ENCODE assay signal across 9 mouse cellular contexts in genomic region chr9:34029503-34030169, GRCm38 (mm10).
A peak's percentile ranks its signal among the peaks of the same experiment; 100 is the strongest.
DNase-seq lines count a peak whose midpoint lies in the region; ATAC-seq and TF ChIP-seq lines count a peak whose summit lies in the region.
"Had no signal": no experiment of that assay in that cellular context is flagged by ENCODE, and none has a peak within 500 bp of the region (broad histone marks: within the 10 kb centered on the region; RNA-seq: fewer than 3 reads in every experiment).

No protein-coding gene starts in this region.

- no peaks in the 10 kb centered on the region for H3K79me3 ChIP-seq in C2C12 (ENCODE audit: low read depth)

- no peak overlapping the region for H3ac ChIP-seq in C2C12 (ENCODE audit: control insufficient read depth, insufficient read length, low read depth)

- no peaks in the 10 kb centered on the region for H3K79me2 ChIP-seq in C2C12 (ENCODE audit: control insufficient read depth, insufficient read depth)

- H3K9ac ChIP-seq in hindbrain, embryonic 11.5 days (ENCODE audit: low read depth, low read length), result no peak overlapping the region
- H3K9ac ChIP-seq in limb, embryonic 15.5 days, result no peak overlapping the region

- no peaks in the 10 kb centered on the region for H3K4me1 ChIP-seq in hindbrain, embryonic 11.5 days (replicated peaks; ENCODE audit: control insufficient read depth, insufficient read depth, low read length)
- peaks cover 11% of the 10 kb centered on the region; the same call in 1 of the 2 replicates for H3K4me1 ChIP-seq in limb, embryonic 15.5 days

- no peak overlapping the region for H3K27ac ChIP-seq in hindbrain, embryonic 11.5 days (ENCODE audit: low read depth, low read length)
- peak overlapping the region; percentile 28; the same call in 1 of the 2 replicates for H3K27ac ChIP-seq in limb, embryonic 15.5 days

- ATAC-seq in hindbrain, embryonic 11.5 days (ENCODE audit: low FRiP score), result peak; percentile 67
- ATAC-seq in limb, embryonic 15.5 days (ENCODE audit: insufficient number of reproducible peaks, low FRiP score, low TSS enrichment, low read depth), result peak; percentile 88
- no peak for ATAC-seq in megakaryocyte progenitor cell, adult 5-6 weeks (replicated peaks; ENCODE audit: poor library complexity)

- H3K4me3 ChIP-seq in C2C12 (ENCODE audit: insufficient read depth, poor library complexity, severe bottlenecking), result no peak overlapping the region
- H3K4me3 ChIP-seq in hindbrain, embryonic 11.5 days (ENCODE audit: low read depth, low read length), result no peak overlapping the region
- H3K4me3 ChIP-seq in limb, embryonic 15.5 days, result no peak overlapping the region

- no peaks in the 10 kb centered on the region for H3K9me3 ChIP-seq in hindbrain, embryonic 11.5 days (ENCODE audit: control insufficient read depth, low read length)
- no peaks in the 10 kb centered on the region for H3K9me3 ChIP-seq in limb, embryonic 15.5 days

- H3K27me3 ChIP-seq in C2C12 (ENCODE audit: control insufficient read depth, insufficient read depth, insufficient read length), result no peaks in the 10 kb centered on the region
- H3K27me3 ChIP-seq in hindbrain, embryonic 11.5 days (ENCODE audit: control insufficient read depth, insufficient read depth, low read length), result no peaks in the 10 kb centered on the region
- no peaks in the 10 kb centered on the region for H3K27me3 ChIP-seq in limb, embryonic 15.5 days

- TF ChIP-seq CTCF in C2C12 (IDR thresholded peaks at IDR 0.05; ENCODE audit: control insufficient read depth, insufficient read depth, insufficient read length), result no peak

- H3K36me3 ChIP-seq in C2C12 (ENCODE audit: control insufficient read depth, insufficient read depth), result no peaks in the 10 kb centered on the region
- no peaks in the 10 kb centered on the region for H3K36me3 ChIP-seq in hindbrain, embryonic 11.5 days (ENCODE audit: control insufficient read depth, insufficient read depth, low read length)
- H3K36me3 ChIP-seq in limb, embryonic 15.5 days, result no peaks in the 10 kb centered on the region

- no peak overlapping the region for H3K4me2 ChIP-seq in hindbrain, embryonic 11.5 days (replicated peaks; ENCODE audit: low read depth, low read length)
- no peak overlapping the region for H3K4me2 ChIP-seq in limb, embryonic 15.5 days

- 51% methylated on average over 10 of the region's 10 CpGs for WGBS in hindbrain, embryonic 11.5 days
- 17% methylated on average over 10 of the region's 10 CpGs for WGBS in limb, embryonic 15.5 days

- peak; percentile 15 for DNase-seq in brain, adult 2 months (ENCODE audit: low read depth, low spot score)
- DNase-seq in hindbrain, embryonic 11.5 days (ENCODE audit: low spot score), result peak; percentile 47
- no peak for DNase-seq in urinary bladder, postnatal 25 days (ENCODE audit: low spot score)
- DNase-seq in cerebellum, postnatal 36 days, result no peak
- DNase-seq: cerebellum, adult 9-10 months; right cerebral cortex, adult 18-20 months had no signal

TF ChIP-seq in C2C12, 6 proteins besides CTCF, POLR2A, EP300 and RAD21:
- TF ChIP-seq USF1 (IDR thresholded peaks at IDR 0.05; ENCODE audit: low read depth), result peak; percentile 5
- TF ChIP-seq MYOG (IDR thresholded peaks at IDR 0.05; ENCODE audit: control insufficient read depth, extremely low read depth, insufficient read length), result no peak

Comparison
In these comparisons a context has a peak if more than half of its experiments do, and no peak if none do; other contexts are left out.
1. DNase-seq: peak in brain, adult 2 months (single experiment) and hindbrain, embryonic 11.5 days (single experiment); none in urinary bladder, postnatal 25 days (single experiment) and cerebellum, postnatal 36 days (0 of 2).